Mouse (Mus musculus): ENCODE measurements around the gene Cldn24. TPM values are rescaled to one million over a fixed set of nuclear protein-coding genes. Genes with fewer than 3 reads are reported as not detected.

Gene Cldn24
- polyA plus RNA-seq, 1 experiment from 2014 or later = not detected

DNA sequence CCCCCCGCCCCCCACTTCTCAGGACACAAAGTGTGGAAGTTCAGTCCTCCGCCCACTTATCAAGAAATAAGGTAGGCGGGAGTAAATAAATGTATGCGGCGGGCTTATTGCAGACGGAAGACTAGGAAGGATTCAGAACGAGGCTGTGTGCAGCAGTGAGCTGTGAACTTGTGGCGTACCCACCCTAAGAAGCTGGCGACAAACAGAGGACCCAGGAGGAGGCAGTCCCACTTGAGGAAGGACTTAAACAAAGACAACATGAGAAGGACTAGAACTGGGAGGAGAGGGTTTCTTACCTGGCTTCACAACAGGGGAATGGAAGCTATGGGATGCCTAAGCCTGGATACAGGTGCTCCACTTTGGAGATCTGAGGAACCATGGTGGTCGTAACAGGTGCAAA is 21.7 kb downstream of the Cldn24 start:
- ATAC-seq (ENCODE audit: low FRiP score) (no peak), DNase-seq (ENCODE audit: low spot score, missing footprints) (peak; percentile 54)
- Histone ChIP-seq H3K4me3 (ENCODE audit: low read depth, low read length) (no peak overlapping the region), H3K27ac (ENCODE audit: low read depth, low read length) (no peak overlapping the region), H3K9me3 (ENCODE audit: control insufficient read depth, low read length) (no peaks in the 10 kb centered on the region), H3K4me1 (ENCODE audit: control insufficient read depth, insufficient read depth, low read length) (no peaks in the 10 kb centered on the region), H3K4me2 (no peak overlapping the region), H3K9ac (ENCODE audit: low read length) (no peak overlapping the region), H3K27me3 (ENCODE audit: control insufficient read depth, insufficient read depth, low read length) (no peaks in the 10 kb centered on the region), H3K36me3 (ENCODE audit: control insufficient read depth, insufficient read depth, low read length) (peaks cover 5% of the 10 kb centered on the region; the same call in 1 of the 2 replicates)
- 94% methylated on average over 10 of the region's 10 CpGs for WGBS

DNA sequence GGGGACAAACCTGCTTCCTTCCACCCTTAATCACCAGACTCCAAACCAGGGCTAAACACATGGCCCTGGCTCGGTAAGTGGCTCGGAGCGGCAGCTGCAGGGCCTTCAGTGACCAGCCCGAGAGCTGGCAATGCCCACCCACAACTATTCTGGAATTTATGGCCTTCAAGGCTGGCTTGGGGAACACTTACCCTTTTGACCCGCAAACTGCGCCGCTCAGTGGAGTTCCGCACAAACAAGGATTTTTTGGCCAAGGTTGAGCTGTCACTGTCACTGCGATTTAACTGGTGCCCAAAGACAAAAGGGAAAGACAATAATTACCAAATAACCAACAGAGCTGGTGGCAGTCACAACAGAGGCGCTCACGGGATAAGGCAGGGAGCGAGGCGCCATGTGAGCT is 24.0 kb downstream of the Cldn24 start:
- WGBS = 77% methylated on average over 13 of the region's 13 CpGs

GRCm38 (mm10) chr8:47847161-47847560 is 25.2 kb downstream of the Cldn24 start:
- no peak overlapping the region for H3K4me2 ChIP-seq
- ATAC-seq (ENCODE audit: low FRiP score) (no peak), DNase-seq (ENCODE audit: low spot score, missing footprints) (peak; percentile 41)
- no peaks in the 10 kb centered on the region for H3K4me1 ChIP-seq (ENCODE audit: control insufficient read depth, insufficient read depth, low read length)
- H3K9me3 ChIP-seq (ENCODE audit: control insufficient read depth, low read length) = no peaks in the 10 kb centered on the region
- H3K36me3 ChIP-seq (ENCODE audit: control insufficient read depth, insufficient read depth, low read length) = no peaks in the 10 kb centered on the region; the same call in 1 of the 2 replicates
- H3K27ac ChIP-seq (ENCODE audit: low read depth, low read length) = no peak overlapping the region
- WGBS = 94% methylated on average over 14 of the region's 14 CpGs
- H3K9ac ChIP-seq (ENCODE audit: low read length) = no peak overlapping the region
- no peak overlapping the region for H3K4me3 ChIP-seq (ENCODE audit: low read depth, low read length)
- no peaks in the 10 kb centered on the region for H3K27me3 ChIP-seq (ENCODE audit: control insufficient read depth, insufficient read depth, low read length)

More for the DNA sequence above, 24.0 kb downstream of the Cldn24 start:
- no peaks in the 10 kb centered on the region for H3K27me3 ChIP-seq (ENCODE audit: control insufficient read depth, insufficient read depth, low read length)
- H3K4me3 ChIP-seq (ENCODE audit: low read depth, low read length) = no peak overlapping the region
- H3K9me3 ChIP-seq (ENCODE audit: control insufficient read depth, low read length) = no peaks in the 10 kb centered on the region
- ATAC-seq (ENCODE audit: low FRiP score) (no peak), DNase-seq (ENCODE audit: low spot score, missing footprints) (no peak)
- no peak overlapping the region for H3K27ac ChIP-seq (ENCODE audit: low read depth, low read length)
- no peaks in the 10 kb centered on the region; the same call in 1 of the 2 replicates for H3K36me3 ChIP-seq (ENCODE audit: control insufficient read depth, insufficient read depth, low read length)
- no peak overlapping the region for H3K9ac ChIP-seq (ENCODE audit: low read length)
- H3K4me2 ChIP-seq = no peak overlapping the region
- no peaks in the 10 kb centered on the region for H3K4me1 ChIP-seq (ENCODE audit: control insufficient read depth, insufficient read depth, low read length)

GRCm38 (mm10) chr8:47847931-47848330 is 26.0 kb downstream of the Cldn24 start:
- no peaks in the 10 kb centered on the region for H3K36me3 ChIP-seq (ENCODE audit: control insufficient read depth, insufficient read depth, low read length)
- DNase-seq (ENCODE audit: low spot score, missing footprints) (no peak), ATAC-seq (ENCODE audit: low FRiP score) (no peak)
- H3K4me1 ChIP-seq (ENCODE audit: control insufficient read depth, insufficient read depth, low read length) = no peaks in the 10 kb centered on the region
- no peak overlapping the region for H3K27ac ChIP-seq (ENCODE audit: low read depth, low read length)
- no peak overlapping the region for H3K4me2 ChIP-seq
- no peak overlapping the region for H3K9ac ChIP-seq (ENCODE audit: low read length)
- H3K9me3 ChIP-seq (ENCODE audit: control insufficient read depth, low read length) = no peaks in the 10 kb centered on the region
- H3K27me3 ChIP-seq (ENCODE audit: control insufficient read depth, insufficient read depth, low read length) = no peaks in the 10 kb centered on the region
- no peak overlapping the region for H3K4me3 ChIP-seq (ENCODE audit: low read depth, low read length)
- WGBS = 94% methylated on average over 6 of the region's 6 CpGs

- DNase-seq (ENCODE audit: low spot score, missing footprints) (peak; percentile 68), ATAC-seq (ENCODE audit: low FRiP score) (no peak)
- no peaks in the 10 kb centered on the region for H3K36me3 ChIP-seq (ENCODE audit: control insufficient read depth, insufficient read depth, low read length)
- H3K9ac ChIP-seq (ENCODE audit: low read length) = no peak overlapping the region
- no peak overlapping the region for H3K4me3 ChIP-seq (ENCODE audit: low read depth, low read length)
- WGBS = 82% methylated on average over 8 of the region's 8 CpGs
- no peak overlapping the region for H3K27ac ChIP-seq (ENCODE audit: low read depth, low read length)
- H3K4me2 ChIP-seq = no peak overlapping the region
- H3K9me3 ChIP-seq (ENCODE audit: control insufficient read depth, low read length) = no peaks in the 10 kb centered on the region
- H3K4me1 ChIP-seq (ENCODE audit: control insufficient read depth, insufficient read depth, low read length) = no peaks in the 10 kb centered on the region
- H3K27me3 ChIP-seq (ENCODE audit: control insufficient read depth, insufficient read depth, low read length) = no peaks in the 10 kb centered on the region
Observed at GRCm38 (mm10) chr8:47849842-47850241, 27.9 kb downstream of the Cldn24 start.

DNA sequence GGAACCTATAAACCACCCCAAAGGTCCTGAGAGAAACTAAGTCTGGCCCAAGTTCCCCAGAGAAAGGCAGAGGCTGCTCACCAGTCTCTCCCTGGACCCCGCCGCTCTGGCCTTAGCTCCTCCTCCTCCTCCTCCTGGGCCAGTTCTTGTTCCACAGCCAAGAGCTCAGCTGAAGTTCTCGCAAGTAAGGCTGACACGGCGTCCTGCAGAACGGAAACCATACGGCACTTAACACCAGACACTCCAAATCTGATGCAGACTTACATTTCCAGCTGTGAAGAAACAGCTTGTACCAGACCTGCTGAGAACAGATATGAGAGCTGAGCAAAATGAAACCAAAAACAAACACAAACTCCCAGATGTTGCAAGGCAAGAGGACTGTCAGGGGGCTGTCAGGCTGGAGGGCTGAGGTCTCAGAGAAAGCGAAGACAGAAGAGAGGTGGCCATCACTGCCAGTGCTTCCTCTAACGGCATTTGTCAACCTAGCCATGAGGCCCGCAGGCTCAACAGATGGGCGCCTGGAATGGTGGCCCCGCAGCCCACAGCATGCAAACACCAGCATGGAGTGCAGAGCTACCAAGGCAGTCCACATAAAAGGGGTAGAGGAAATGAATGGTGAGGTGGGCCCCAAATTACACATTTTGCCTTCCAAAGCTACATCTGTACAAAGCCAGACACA is 30.0 kb downstream of the Cldn24 start:
- H3K4me2 ChIP-seq = no peak overlapping the region
- no peaks in the 10 kb centered on the region for H3K27me3 ChIP-seq (ENCODE audit: control insufficient read depth, insufficient read depth, low read length)
- DNase-seq (ENCODE audit: low spot score, missing footprints) (peak; percentile 78), ATAC-seq (ENCODE audit: low FRiP score) (no peak)
- H3K4me1 ChIP-seq (ENCODE audit: control insufficient read depth, insufficient read depth, low read length) = no peaks in the 10 kb centered on the region
- no peak overlapping the region for H3K9ac ChIP-seq (ENCODE audit: low read length)
- H3K36me3 ChIP-seq (ENCODE audit: control insufficient read depth, insufficient read depth, low read length) = no peaks in the 10 kb centered on the region
- H3K27ac ChIP-seq (ENCODE audit: low read depth, low read length) = no peak overlapping the region
- no peak overlapping the region for H3K4me3 ChIP-seq (ENCODE audit: low read depth, low read length)
- WGBS = 83% methylated on average over 12 of the region's 12 CpGs
- H3K9me3 ChIP-seq (ENCODE audit: control insufficient read depth, low read length) = no peaks in the 10 kb centered on the region

DNA sequence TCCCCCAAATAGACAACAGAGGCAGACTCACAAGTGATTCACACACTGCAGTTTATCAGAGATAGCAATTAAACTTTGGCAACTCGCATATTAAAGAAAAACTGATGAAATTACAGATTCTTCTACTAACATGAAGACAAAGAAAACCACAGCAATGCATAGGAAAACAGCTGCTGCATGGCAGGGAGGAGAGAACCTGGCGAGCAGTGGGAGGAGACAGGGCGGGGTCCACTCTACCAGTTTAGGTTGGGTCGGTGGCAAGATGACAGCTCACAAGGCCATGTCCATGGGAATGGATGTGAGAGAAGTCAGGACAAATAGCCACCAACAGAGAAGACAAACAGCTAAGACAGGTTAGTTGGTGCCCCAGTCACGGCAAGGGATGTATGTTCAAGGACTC is 30.8 kb downstream of the Cldn24 start:
- Histone ChIP-seq H3K27me3 (ENCODE audit: control insufficient read depth, insufficient read depth, low read length) (no peaks in the 10 kb centered on the region), H3K9me3 (ENCODE audit: control insufficient read depth, low read length) (no peaks in the 10 kb centered on the region), H3K4me2 (no peak overlapping the region), H3K36me3 (ENCODE audit: control insufficient read depth, insufficient read depth, low read length) (no peaks in the 10 kb centered on the region), H3K4me1 (ENCODE audit: control insufficient read depth, insufficient read depth, low read length) (no peaks in the 10 kb centered on the region), H3K27ac (ENCODE audit: low read depth, low read length) (no peak overlapping the region), H3K9ac (ENCODE audit: low read length) (no peak overlapping the region), H3K4me3 (ENCODE audit: low read depth, low read length) (no peak overlapping the region)
- ATAC-seq (ENCODE audit: low FRiP score) (no peak), DNase-seq (ENCODE audit: low spot score, missing footprints) (peak; percentile 73)
- 79% methylated on average over 5 of the region's 5 CpGs for WGBS

GRCm38 (mm10) chr8:47853356-47853755 is 31.4 kb downstream of the Cldn24 start:
- no peak overlapping the region for H3K4me3 ChIP-seq (ENCODE audit: low read depth, low read length)
- 90% methylated on average over 5 of the region's 5 CpGs for WGBS

DNA sequence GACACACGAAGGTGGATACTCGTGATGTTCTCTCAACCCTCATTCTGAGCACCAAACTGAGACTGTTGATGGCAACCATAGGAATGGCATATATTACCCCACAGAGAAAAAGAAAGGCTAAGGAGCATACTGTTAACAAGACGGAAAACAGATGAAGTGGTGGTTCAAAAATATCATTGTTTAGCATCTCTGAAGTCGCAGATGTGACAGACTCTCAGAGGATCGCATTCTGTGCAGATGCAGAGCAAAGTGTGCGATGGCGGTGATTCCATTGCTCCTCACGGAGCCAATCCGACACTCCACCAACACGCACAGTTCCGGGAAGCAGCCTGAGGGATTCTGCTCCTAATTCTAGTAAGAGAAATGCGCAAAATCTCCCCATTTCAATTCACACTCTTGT is 37.3 kb downstream of the Cldn24 start:
- no peaks in the 10 kb centered on the region for H3K27me3 ChIP-seq (ENCODE audit: control insufficient read depth, insufficient read depth, low read length)
- no peak overlapping the region for H3K27ac ChIP-seq (ENCODE audit: low read depth, low read length)
- H3K9ac ChIP-seq (ENCODE audit: low read length) = no peak overlapping the region
- no peak for ATAC-seq (ENCODE audit: low FRiP score)
- no peaks in the 10 kb centered on the region for H3K9me3 ChIP-seq (ENCODE audit: control insufficient read depth, low read length)
- no peaks in the 10 kb centered on the region for H3K4me1 ChIP-seq (ENCODE audit: control insufficient read depth, insufficient read depth, low read length)
- no peaks in the 10 kb centered on the region; the same call in 1 of the 2 replicates for H3K36me3 ChIP-seq (ENCODE audit: control insufficient read depth, insufficient read depth, low read length)
- H3K4me2 ChIP-seq = no peak overlapping the region
- no peak overlapping the region for H3K4me3 ChIP-seq (ENCODE audit: low read depth, low read length)
- DNase-seq (ENCODE audit: low spot score, missing footprints) = no peak
- 93% methylated on average over 12 of the region's 12 CpGs for WGBS

More at GRCm38 (mm10) chr8:47853356-47853755, 31.4 kb downstream of the Cldn24 start:
- DNase-seq (ENCODE audit: low spot score, missing footprints) (peak; percentile 39), ATAC-seq (ENCODE audit: low FRiP score) (no peak)
- Histone ChIP-seq H3K4me1 (ENCODE audit: control insufficient read depth, insufficient read depth, low read length) (no peaks in the 10 kb centered on the region), H3K27me3 (ENCODE audit: control insufficient read depth, insufficient read depth, low read length) (no peaks in the 10 kb centered on the region), H3K36me3 (ENCODE audit: control insufficient read depth, insufficient read depth, low read length) (no peaks in the 10 kb centered on the region; the same call in 1 of the 2 replicates), H3K9me3 (ENCODE audit: control insufficient read depth, low read length) (no peaks in the 10 kb centered on the region), H3K27ac (ENCODE audit: low read depth, low read length) (no peak overlapping the region), H3K4me2 (no peak overlapping the region), H3K9ac (ENCODE audit: low read length) (no peak overlapping the region)

Data from midbrain, embryonic 11.5 days (tissue).